Mouse (Mus musculus) testis, adult 10 weeks (tissue): Measurements from ENCODE around the gene A1cf. TPM values are rescaled to one million over a fixed set of nuclear protein-coding genes. Genes with fewer than 3 reads are reported as not detected.

Experiments
- polyA plus RNA-seq: library from polyadenylated mRNA; stranded (reverse); fragments of 350-450 nt; fragmentation: Illumina TruSeq; extraction: RNeasy Lipid Tissue Mini Kit (QIAGEN cat#74804); gene quantifications from one replicate; pipeline ENCODE4 v1.2.3, GENCODE M21; 2014; ENCODE audit warnings: low read depth, low replicate concordance

Gene A1cf
- 3.3 TPM for polyA plus RNA-seq

DNA sequence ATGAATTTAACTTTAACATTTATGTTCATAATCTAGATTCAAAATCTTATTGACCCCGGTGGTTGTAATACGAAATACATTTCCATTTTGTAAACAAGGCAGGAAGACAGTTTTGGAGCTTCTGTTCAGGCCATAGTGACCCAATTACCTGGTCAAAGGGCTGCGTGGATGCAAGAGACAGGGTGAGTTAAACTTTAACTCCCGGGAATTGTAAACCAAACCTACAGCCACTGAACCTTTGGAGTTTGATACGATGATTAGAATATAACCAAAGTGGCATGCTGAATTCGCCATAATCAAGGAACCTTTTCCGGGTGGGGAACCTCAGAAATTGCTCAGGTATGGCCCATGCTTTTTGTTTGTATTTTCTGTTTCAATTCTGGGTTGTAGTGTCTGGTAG is at the start of gene A1cf:
Gene A1cf (plus strand): TSS at position 244 of the 400 bp plus-strand sequence.

Other genes starting within 250 kb of the A1cf start
- 77.1 TPM for gene Prkg1, start 103.7 kb upstream of the A1cf start, polyA plus RNA-seq
- 7.2 TPM for gene Asah2, start 239.4 kb downstream of the A1cf start, polyA plus RNA-seq